8 mouse cellular contexts compared by ENCODE assay signal in the genomic region with DNA sequence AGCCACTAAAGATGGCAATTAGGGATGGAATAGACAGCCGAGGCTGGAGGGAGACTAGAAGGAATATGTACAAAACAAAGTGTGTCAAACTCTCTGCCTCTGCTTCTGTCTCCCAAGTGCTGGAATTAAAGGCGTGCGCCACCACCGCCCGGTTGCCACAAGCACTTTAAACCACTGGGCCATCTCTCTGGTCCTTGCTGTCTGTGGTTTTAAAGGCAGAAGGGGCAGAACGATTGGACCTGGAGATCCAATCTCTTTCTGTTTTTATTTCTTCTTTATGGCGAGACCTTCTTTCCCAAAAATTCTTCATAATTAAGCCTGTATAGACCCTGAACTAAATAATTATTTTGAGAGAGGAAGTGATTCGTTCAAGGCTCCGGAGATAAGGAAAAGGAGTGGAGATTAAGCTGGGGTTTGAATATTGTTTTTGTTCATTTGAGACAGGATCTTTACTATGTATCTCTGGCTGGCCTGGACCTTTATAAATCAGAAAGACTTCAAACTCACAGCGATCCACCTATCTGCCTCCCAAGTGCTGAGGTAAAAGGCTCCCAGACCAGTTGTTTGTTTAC. TPM values are rescaled to one million over a fixed set of nuclear protein-coding genes. Genes with fewer than 3 reads are reported as not detected.
A peak's percentile ranks its signal among the peaks of the same experiment; 100 is the strongest.
DNase-seq lines count a peak whose midpoint lies in the region; ATAC-seq and TF ChIP-seq lines count a peak whose summit lies in the region.

No protein-coding gene starts in this region.

- H3K27me3 ChIP-seq in kidney, embryonic 15.5 days = no peaks in the 10 kb centered on the region
- H3K27me3 ChIP-seq in intestine, embryonic 15.5 days (replicated peaks) = no peaks in the 10 kb centered on the region
- no peaks in the 10 kb centered on the region for H3K27me3 ChIP-seq in midbrain, postnatal 0 days (ENCODE audit: insufficient read depth, low read length)

- 3% methylated on average over 10 of the region's 10 CpGs for WGBS in kidney, embryonic 15.5 days
- 2% methylated on average over 10 of the region's 10 CpGs for WGBS in intestine, embryonic 15.5 days
- WGBS in midbrain, postnatal 0 days = 5% methylated on average over 10 of the region's 10 CpGs

- peak overlapping the region; percentile 85 for H3K4me3 ChIP-seq in kidney, embryonic 15.5 days (replicated peaks)
- peak overlapping the region; percentile 58 for H3K4me3 ChIP-seq in cortical plate, adult 2 months (ENCODE audit: insufficient read depth, low read length)
- H3K4me3 ChIP-seq in intestine, embryonic 15.5 days (replicated peaks) = peak overlapping the region; percentile 98
- H3K4me3 ChIP-seq in midbrain, postnatal 0 days (ENCODE audit: low read depth, low read length) = peak overlapping the region; percentile 98

- peaks cover 17% of the 10 kb centered on the region for H3K4me1 ChIP-seq in kidney, embryonic 15.5 days
- peaks cover 5% of the 10 kb centered on the region; the same call in 1 of the 2 replicates for H3K4me1 ChIP-seq in cortical plate, adult 2 months (ENCODE audit: control insufficient read depth, insufficient read depth, low read length)
- peaks cover 7% of the 10 kb centered on the region for H3K4me1 ChIP-seq in intestine, embryonic 15.5 days (replicated peaks)
- H3K4me1 ChIP-seq in midbrain, postnatal 0 days (ENCODE audit: insufficient read depth, low read length) = 0 out of 2 replicates have a peak, but pooled peaks cover 4% of the 10 kb centered on the region

- H3K4me2 ChIP-seq in kidney, embryonic 15.5 days = peak overlapping the region; percentile 80
- peak overlapping the region; percentile 67 for H3K4me2 ChIP-seq in intestine, embryonic 15.5 days (replicated peaks)
- peak overlapping the region; percentile 73 for H3K4me2 ChIP-seq in midbrain, postnatal 0 days (ENCODE audit: low read depth, low read length, poor library complexity, severe bottlenecking)

- DNase-seq in kidney, postnatal 36 days = no peak
- no peak for DNase-seq in midbrain, postnatal 0 days (ENCODE audit: low spot score)
- no peak for DNase-seq in right cerebral cortex, postnatal 4 days
- DNase-seq in left cerebral cortex, adult 18-20 months (ENCODE audit: low spot score in 2 of 2) = no peak
- DNase-seq in urinary bladder, postnatal 4 days (ENCODE audit: low spot score in 2 of 2) = no peak

- H3K27ac ChIP-seq in kidney, embryonic 15.5 days = peak overlapping the region; percentile 97
- H3K27ac ChIP-seq in cortical plate, adult 2 months (ENCODE audit: insufficient read depth, low read length) = peak overlapping the region; percentile 47
- peak overlapping the region; percentile 98; the same call in 1 of the 2 replicates for H3K27ac ChIP-seq in intestine, embryonic 15.5 days
- H3K27ac ChIP-seq in midbrain, postnatal 0 days (ENCODE audit: low read depth, low read length) = peak overlapping the region; percentile 92

- no peak; the same call in 1 of the 2 replicates for ATAC-seq in kidney, embryonic 15.5 days (replicated peaks; ENCODE audit: low FRiP score)
- no peak; the same call in 1 of the 2 replicates for ATAC-seq in intestine, embryonic 15.5 days
- no peak for ATAC-seq in midbrain, postnatal 0 days (ENCODE audit: low FRiP score)

- no peaks in the 10 kb centered on the region for H3K9me3 ChIP-seq in kidney, embryonic 15.5 days (replicated peaks)
- no peaks in the 10 kb centered on the region for H3K9me3 ChIP-seq in intestine, embryonic 15.5 days
- H3K9me3 ChIP-seq in midbrain, postnatal 0 days (ENCODE audit: low read length) = no peaks in the 10 kb centered on the region

- peaks cover 41% of the 10 kb centered on the region for H3K36me3 ChIP-seq in kidney, embryonic 15.5 days
- H3K36me3 ChIP-seq in intestine, embryonic 15.5 days = peaks cover 6% of the 10 kb centered on the region; the same call in 1 of the 2 replicates
- peaks cover 18% of the 10 kb centered on the region for H3K36me3 ChIP-seq in midbrain, postnatal 0 days (ENCODE audit: insufficient read depth, low read length)

- no peak for TF ChIP-seq POLR2A in cortical plate, adult 2 months (IDR thresholded peaks at IDR 0.05; ENCODE audit: extremely low read depth, insufficient read depth, low read length)

- H3K9ac ChIP-seq in kidney, embryonic 15.5 days = 0 out of 2 replicates have a peak overlapping the region, but pooled peaks have one; percentile 96
- peak overlapping the region; percentile 98 for H3K9ac ChIP-seq in intestine, embryonic 15.5 days
- peak overlapping the region; percentile 91 for H3K9ac ChIP-seq in midbrain, postnatal 0 days (replicated peaks; ENCODE audit: low read length, poor library complexity, severe bottlenecking)

- no peak for TF ChIP-seq CTCF in cortical plate, adult 2 months (IDR thresholded peaks at IDR 0.05; ENCODE audit: extremely low read depth, insufficient read depth, low read length)
- TF ChIP-seq CTCF in midbrain, postnatal 0 days (IDR thresholded peaks at IDR 0.05) = no peak

RNA-seq across cellular contexts. Expression of gene Kpna6, which starts 0.4 kb away (rescaled TPM):
- 18.6 and 18.7 TPM in 2 replicates for polyA plus RNA-seq in kidney, embryonic 15.5 days (2015; fragmentation: Nextera tagmentation; extraction: Ambion mirVana)
- 50.6 and 52.9 TPM in 2 replicates for polyA plus RNA-seq in cortical plate, adult 2 months (2012; rRNA removed)
- polyA plus RNA-seq in intestine, embryonic 15.5 days (2015; fragmentation: Nextera tagmentation; extraction: Ambion mirVana) = 14.1 and 14.2 TPM in 2 replicates
- total RNA-seq in midbrain, postnatal 0 days (2014; rRNA removed) = 63.1 and 65.3 TPM in 2 replicates
- 13.5 and 14.9 TPM in 2 replicates for polyA plus RNA-seq in midbrain, postnatal 0 days (2015; fragmentation: Nextera tagmentation; extraction: Ambion mirVana)
- total RNA-seq in left cerebral cortex, adult 18-20 months (2021) = 10 to 100 TPM; 91.4 to 93.4 TPM

RNA-seq across cellular contexts. Expression of gene Tmem39b, which starts 23.7 kb away (rescaled TPM):
- polyA plus RNA-seq in kidney, embryonic 15.5 days (2015; fragmentation: Nextera tagmentation; extraction: Ambion mirVana) = 20.2 and 21.6 TPM in 2 replicates
- polyA plus RNA-seq in cortical plate, adult 2 months (2012; rRNA removed) = 20.2 and 21.1 TPM in 2 replicates
- polyA plus RNA-seq in intestine, embryonic 15.5 days (2015; fragmentation: Nextera tagmentation; extraction: Ambion mirVana) = 9.3 and 9.4 TPM in 2 replicates
- 26.0 and 29.6 TPM in 2 replicates for total RNA-seq in midbrain, postnatal 0 days (2014; rRNA removed)
- 15.9 and 16.4 TPM in 2 replicates for polyA plus RNA-seq in midbrain, postnatal 0 days (2015; fragmentation: Nextera tagmentation; extraction: Ambion mirVana)
- 10 to 100 TPM; 14.5 to 14.9 TPM for total RNA-seq in left cerebral cortex, adult 18-20 months (2021)

RNA-seq across cellular contexts. Expression of gene Txlna, which starts 32.1 kb away (rescaled TPM):
- 82.1 and 84.4 TPM in 2 replicates for polyA plus RNA-seq in kidney, embryonic 15.5 days (2015; fragmentation: Nextera tagmentation; extraction: Ambion mirVana)
- 32.2 and 33.4 TPM in 2 replicates for polyA plus RNA-seq in cortical plate, adult 2 months (2012; rRNA removed)
- polyA plus RNA-seq in intestine, embryonic 15.5 days (2015; fragmentation: Nextera tagmentation; extraction: Ambion mirVana) = 57.4 and 60.8 TPM in 2 replicates
- total RNA-seq in midbrain, postnatal 0 days (2014; rRNA removed) = 33.4 and 38.2 TPM in 2 replicates
- polyA plus RNA-seq in midbrain, postnatal 0 days (2015; fragmentation: Nextera tagmentation; extraction: Ambion mirVana) = 25.6 and 27.2 TPM in 2 replicates
- total RNA-seq in left cerebral cortex, adult 18-20 months (2021) = 10 to 100 TPM; 41.2 to 42.4 TPM

RNA-seq across cellular contexts. Expression of gene Ccdc28b, which starts 49.2 kb away (rescaled TPM):
- polyA plus RNA-seq in kidney, embryonic 15.5 days (2015; fragmentation: Nextera tagmentation; extraction: Ambion mirVana) = 52.4 and 65.7 TPM in 2 replicates
- 89.1 and 99.2 TPM in 2 replicates for polyA plus RNA-seq in cortical plate, adult 2 months (2012; rRNA removed)
- 37.9 and 44.4 TPM in 2 replicates for polyA plus RNA-seq in intestine, embryonic 15.5 days (2015; fragmentation: Nextera tagmentation; extraction: Ambion mirVana)
- total RNA-seq in midbrain, postnatal 0 days (2014; rRNA removed) = 78.8 and 96.0 TPM in 2 replicates
- 174 and 182 TPM in 2 replicates for polyA plus RNA-seq in midbrain, postnatal 0 days (2015; fragmentation: Nextera tagmentation; extraction: Ambion mirVana)
- total RNA-seq in left cerebral cortex, adult 18-20 months (2021) = 10 to 100 TPM; 45.9 to 53.5 TPM

RNA-seq across cellular contexts. Expression of gene Iqcc, which starts 54.1 kb away (rescaled TPM):
- polyA plus RNA-seq in kidney, embryonic 15.5 days (2015; fragmentation: Nextera tagmentation; extraction: Ambion mirVana) = 29.4 TPM in 2 replicates
- polyA plus RNA-seq in cortical plate, adult 2 months (2012; rRNA removed) = 34.9 and 35.4 TPM in 2 replicates
- 24.9 and 26.7 TPM in 2 replicates for polyA plus RNA-seq in intestine, embryonic 15.5 days (2015; fragmentation: Nextera tagmentation; extraction: Ambion mirVana)
- total RNA-seq in midbrain, postnatal 0 days (2014; rRNA removed) = 7.9 and 33.0 TPM in 2 replicates
- polyA plus RNA-seq in midbrain, postnatal 0 days (2015; fragmentation: Nextera tagmentation; extraction: Ambion mirVana) = 17.2 and 20.2 TPM in 2 replicates
- 10 to 100 TPM; 25.9 to 27.2 TPM for total RNA-seq in left cerebral cortex, adult 18-20 months (2021)

Comparison
In these comparisons a context has a peak if more than half of its experiments do, and no peak if none do; other contexts are left out.
1. H3K27ac ChIP-seq: peak in every context shown above with its lines; median percentile 98 in intestine, embryonic 15.5 days; 97 in kidney, embryonic 15.5 days; 92 in midbrain, postnatal 0 days; 47 in cortical plate, adult 2 months.